Mouse (Mus musculus): ENCODE results near the gene Trpd52l3.

DNA sequence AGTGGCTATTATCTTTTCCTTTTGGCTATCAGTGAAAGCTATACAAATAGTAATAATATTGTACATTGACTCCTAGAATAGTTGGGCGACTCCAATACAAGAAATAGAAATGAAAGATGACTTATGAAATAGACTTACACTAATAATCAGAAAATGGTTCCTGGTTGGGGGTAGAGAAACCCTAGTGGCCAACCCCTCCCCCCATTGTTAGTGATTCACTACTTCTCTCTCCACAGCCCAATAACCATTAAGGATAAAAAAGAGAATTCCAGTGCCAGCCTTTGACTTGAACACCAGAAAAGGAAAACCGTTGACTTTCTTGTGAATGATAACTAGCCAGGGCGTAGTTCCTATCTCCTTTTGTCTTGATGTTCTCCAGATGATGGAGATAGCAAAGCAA, 28.6 kb downstream of the Trpd52l3 start:
- TF ChIP-seq POLR2A (IDR thresholded peaks at IDR 0.05; ENCODE audit: low read depth, low read length) (no peak), MAX (IDR thresholded peaks at IDR 0.05; ENCODE audit: low read length) (no peak), MAFK (IDR thresholded peaks at IDR 0.05; ENCODE audit: insufficient replicate concordance, low read length) (no peak), CTCF (conservative IDR thresholded peaks at IDR 0.05 in 1 of 2, IDR thresholded peaks at IDR 0.05 in 1 of 2; ENCODE audit: low read depth in 2 of 2, low read length in 2 of 2) (no peak), ZNF384 (IDR thresholded peaks at IDR 0.05; ENCODE audit: low read depth, low read length) (no peak), MAZ (IDR thresholded peaks at IDR 0.05; ENCODE audit: low read depth, low read length) (no peak), RCOR1 (conservative IDR thresholded peaks at IDR 0.05; ENCODE audit: low read depth, low read length) (no peak), MYC (IDR thresholded peaks at IDR 0.05; ENCODE audit: low read depth, low read length) (no peak), ETS1 (conservative IDR thresholded peaks at IDR 0.05; ENCODE audit: low read depth, low read length) (no peak)
